Mouse (Mus musculus) bone marrow, adult 2 months (tissue): ENCODE measurements around the gene Kdm4d.

Source experiments
- CTCF ChIP-seq: fragments of 200-500 bp; IDR thresholded peaks from 2 replicates; pipeline ENCODE4 v1.5.1; 2011; ENCODE audit warnings: low read length, control low read depth; ENCODE audit not compliant: control insufficient read depth, insufficient read depth
- POLR2A ChIP-seq: fragments of 200-500 bp; IDR thresholded peaks from 2 replicates; pipeline ENCODE4 v1.6.1; 2011; ENCODE audit warnings: low read depth, mild to moderate bottlenecking, control low read depth, low read length, borderline replicate concordance; ENCODE audit not compliant: control insufficient read depth

- TF ChIP-seq POLR2A, result no peak
- no peak for TF ChIP-seq CTCF
Measured at GRCm38 (mm10) chr9:14520971-14521670, 20.8 kb upstream of the Kdm4d start.
